Mouse (Mus musculus): ENCODE measurements at regions not wholly inside any gene's neighbourhood (a gene's known extent, or its start where the extent isn't known, plus 50 kb on each side); places are given as distances from the start of the nearest gene placed in this dataset.

GRCm38 (mm10) chr16:85667790-85668189, 114.6 kb upstream of the Cyyr1 start:
- TF ChIP-seq CTCF (IDR thresholded peaks at IDR 0.05; ENCODE audit: low read depth, low read length): no peak
- TF ChIP-seq POLR2A (IDR thresholded peaks at IDR 0.05; ENCODE audit: extremely low read depth, insufficient read depth, low read length): no peak

All from liver, adult 2 months (tissue).